Mouse (Mus musculus): ENCODE results near the gene Tarsl2.

Tarsl2 gene

DNA sequence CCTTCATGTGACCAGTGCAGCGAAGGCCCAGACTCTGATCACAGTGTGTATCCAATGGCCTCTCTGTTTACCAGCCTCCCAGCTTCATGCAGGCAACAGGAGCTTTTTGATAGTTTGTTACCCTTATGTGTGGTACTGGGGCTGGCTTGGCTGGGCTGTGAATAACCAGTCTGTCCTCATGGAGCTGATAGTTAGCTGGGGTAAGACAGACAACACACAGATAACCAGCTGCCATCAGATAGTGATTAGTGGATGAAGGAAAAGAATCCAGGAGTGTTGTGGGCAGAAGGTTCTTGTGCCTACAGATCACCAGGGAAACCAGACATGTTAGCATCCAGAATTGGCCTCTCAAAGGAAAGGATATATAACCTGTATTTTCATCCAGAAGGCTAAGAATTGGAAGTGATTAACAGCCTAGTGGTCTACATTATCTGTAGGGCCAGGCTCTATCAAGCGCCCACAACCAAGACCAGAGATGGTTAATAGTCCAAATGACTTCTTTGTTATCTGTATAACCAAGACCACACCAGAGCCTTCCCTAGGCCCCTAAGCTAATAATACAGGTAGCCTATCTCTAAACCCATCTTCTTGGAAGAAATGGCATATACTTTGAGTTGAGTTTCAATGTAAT lies 12.9 kb downstream of the Tarsl2 start:
- DNase-seq (ENCODE audit: low spot score) = no peak

- no peak for DNase-seq (ENCODE audit: low spot score)
These were observed 18.6 kb downstream of the Tarsl2 start for GRCm38 (mm10) chr7:65663225-65663790.

- no peak for DNase-seq (ENCODE audit: low spot score)
These were observed 19.2 kb downstream of the Tarsl2 start for GRCm38 (mm10) chr7:65663886-65664285.

GRCm38 (mm10) chr7:65667491-65667890 lies 22.8 kb downstream of the Tarsl2 start:
- DNase-seq (ENCODE audit: low spot score) = no peak

DNA sequence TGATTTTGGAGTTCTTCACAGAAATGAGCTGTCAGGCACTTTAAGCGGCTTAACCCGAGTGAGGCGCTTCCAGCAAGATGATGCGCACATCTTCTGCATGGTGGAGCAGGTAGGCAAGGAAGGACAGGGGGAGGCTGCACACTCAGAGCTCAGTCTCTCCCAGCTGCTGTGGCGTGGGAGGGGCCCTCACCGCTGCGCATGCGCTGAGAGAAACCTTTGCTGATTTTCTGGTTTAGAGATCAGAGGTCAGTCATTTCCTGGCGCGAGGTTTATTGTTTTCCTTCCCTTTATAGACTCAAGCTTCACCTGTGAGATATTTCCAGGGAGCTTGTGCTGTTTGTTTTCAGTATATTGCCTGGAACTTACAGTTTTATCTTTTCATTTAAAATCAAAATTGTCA lies 33.4 kb downstream of the Tarsl2 start:
- no peak for DNase-seq (ENCODE audit: low spot score)

DNA sequence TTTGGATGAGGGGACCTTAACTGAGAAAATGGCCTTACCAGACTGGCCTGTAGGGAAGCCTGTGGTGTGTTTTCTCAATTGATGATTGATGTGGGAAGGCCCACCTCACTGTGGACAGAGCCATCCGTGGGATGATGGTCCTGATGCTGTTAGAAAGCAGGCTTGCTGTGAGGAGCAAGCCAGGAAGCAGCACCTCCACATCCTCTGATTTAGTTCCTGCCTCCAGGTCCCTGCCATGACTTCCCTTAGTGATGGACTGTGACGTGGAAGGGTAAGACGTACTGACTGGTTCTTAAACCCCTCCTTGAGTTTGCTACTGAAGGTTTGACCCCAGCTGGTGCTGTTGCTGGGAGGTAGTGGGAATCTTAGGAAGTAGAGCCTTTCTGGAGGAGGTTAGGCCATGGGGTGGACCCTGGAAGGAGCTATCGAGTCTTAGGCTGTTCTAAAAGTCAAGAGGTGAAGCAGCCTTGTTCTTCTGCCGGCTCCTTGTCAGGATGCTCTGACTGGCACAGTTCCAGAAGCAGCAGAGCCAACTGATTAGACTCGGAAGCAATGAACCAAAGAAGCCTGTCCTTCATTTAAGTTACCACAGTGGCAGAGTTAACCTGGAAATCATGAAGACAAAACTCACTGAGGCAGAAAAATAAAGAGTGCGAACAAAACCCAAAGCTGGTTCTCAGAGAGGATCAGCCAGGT lies 34.4 kb downstream of the Tarsl2 start:
- DNase-seq (ENCODE audit: low spot score) = no peak

DNA sequence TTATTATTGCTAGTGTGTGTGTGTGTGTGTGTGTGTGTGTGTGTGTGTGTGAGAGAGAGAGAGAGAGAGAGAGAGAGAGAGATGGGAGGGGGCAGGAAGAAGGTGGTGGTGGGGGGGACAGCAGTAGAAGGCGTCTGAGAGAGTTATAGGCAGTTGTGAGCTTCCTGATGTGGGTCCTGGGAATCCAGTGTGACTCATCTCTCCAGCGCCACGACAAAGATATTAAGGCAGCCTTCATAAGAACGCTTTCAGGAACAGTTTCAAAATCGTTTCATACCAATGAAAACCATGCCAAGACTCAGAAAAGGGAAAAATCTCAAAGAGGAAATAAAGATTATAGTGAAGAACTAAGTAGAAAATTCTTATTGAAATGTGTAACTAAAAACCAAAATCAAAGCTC lies 36.5 kb downstream of the Tarsl2 start:
- no peak for DNase-seq (ENCODE audit: low spot score)

- no peak for DNase-seq (ENCODE audit: low spot score)
These were observed 39.6 kb downstream of the Tarsl2 start for GRCm38 (mm10) chr7:65684256-65684835.

GRCm38 (mm10) chr7:65686664-65687063 lies 42.0 kb downstream of the Tarsl2 start:
- DNase-seq (ENCODE audit: low spot score) = no peak

DNA sequence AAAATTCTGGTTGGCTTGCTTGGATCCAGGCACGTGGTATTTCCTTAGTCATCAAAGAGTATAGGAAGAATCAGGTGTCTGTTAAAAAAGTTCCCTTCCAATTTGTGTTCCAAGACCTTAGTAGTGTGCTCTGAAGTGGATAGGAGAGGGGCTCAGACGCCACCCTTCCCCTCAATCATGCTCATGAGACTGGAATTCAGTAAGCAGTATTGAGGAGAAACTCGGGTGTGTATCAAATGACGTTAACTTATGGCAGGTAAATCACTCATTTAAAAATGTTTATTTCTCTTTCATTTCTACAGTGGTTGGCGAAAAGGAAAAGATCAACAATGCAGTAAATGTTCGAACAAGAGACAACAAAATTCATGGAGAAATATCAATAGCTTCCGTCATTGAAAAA lies 46.2 kb downstream of the Tarsl2 start, which contains the start of gene Tm2d3:
Gene Tm2d3, plus strand, starts transcription at position 301 of the 400 bp plus-strand sequence.
- no peak for DNase-seq (ENCODE audit: low spot score)

- no peak for DNase-seq (ENCODE audit: low spot score)
These were observed 47.4 kb downstream of the Tarsl2 start for GRCm38 (mm10) chr7:65691929-65692605.

GRCm38 (mm10) chr7:65692883-65693282 lies 48.2 kb downstream of the Tarsl2 start:
- no peak for DNase-seq (ENCODE audit: low spot score)

DNA sequence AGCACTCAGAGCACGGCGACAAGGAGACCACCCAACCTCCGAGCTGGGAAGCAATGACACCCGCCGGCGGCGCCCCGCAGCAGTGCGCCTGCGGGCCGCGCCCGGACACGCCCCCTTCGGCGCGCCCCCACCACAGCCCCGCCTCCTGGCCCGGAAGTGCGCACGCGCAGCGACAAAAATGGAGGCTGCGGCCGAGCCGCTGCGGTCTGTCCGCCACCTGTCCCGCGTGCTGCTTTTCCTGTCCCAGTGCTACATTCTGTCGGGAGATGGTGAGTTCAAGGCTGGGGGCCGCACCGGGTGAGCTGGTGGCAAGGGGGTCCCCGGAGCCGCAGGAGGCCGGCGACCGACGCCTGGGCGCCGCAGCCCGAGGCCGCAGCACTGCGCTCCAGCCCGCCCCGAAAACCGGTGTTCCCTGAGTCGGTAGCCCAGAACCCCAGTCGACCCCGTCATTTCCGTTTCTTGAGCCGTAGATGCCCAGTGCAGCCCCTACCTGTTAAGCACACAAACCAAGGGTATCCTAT lies 48.7 kb downstream of the Tarsl2 start:
- DNase-seq (ENCODE audit: low spot score) = peak; percentile 90

- peak; percentile 17 for DNase-seq (ENCODE audit: low spot score)
These were observed 51.8 kb downstream of the Tarsl2 start for GRCm38 (mm10) chr7:65696450-65696849.

DNA sequence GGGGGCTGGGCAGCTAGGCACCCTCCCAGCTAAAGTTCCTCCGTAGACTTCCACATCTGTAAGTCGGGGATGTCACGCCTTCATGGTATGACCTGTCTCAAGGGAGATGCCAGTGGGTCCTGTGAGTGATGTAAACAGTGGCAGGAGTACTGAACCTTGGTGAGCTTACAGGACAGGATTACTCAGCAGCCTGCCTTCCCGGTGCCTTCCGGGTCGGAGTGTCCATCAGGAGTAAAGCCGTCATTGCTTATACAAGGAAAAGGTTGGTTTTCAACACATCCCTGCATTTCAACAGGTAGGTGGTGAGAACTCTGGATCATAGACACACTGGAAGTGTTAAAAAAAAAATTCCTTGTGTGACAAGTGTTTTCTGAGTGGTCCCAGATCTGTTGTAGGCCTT lies 57.4 kb downstream of the Tarsl2 start:
- DNase-seq (ENCODE audit: low spot score) = no peak

GRCm38 (mm10) chr7:65704818-65705242 lies 60.1 kb downstream of the Tarsl2 start:
- DNase-seq (ENCODE audit: low spot score) = peak; percentile 51

DNA sequence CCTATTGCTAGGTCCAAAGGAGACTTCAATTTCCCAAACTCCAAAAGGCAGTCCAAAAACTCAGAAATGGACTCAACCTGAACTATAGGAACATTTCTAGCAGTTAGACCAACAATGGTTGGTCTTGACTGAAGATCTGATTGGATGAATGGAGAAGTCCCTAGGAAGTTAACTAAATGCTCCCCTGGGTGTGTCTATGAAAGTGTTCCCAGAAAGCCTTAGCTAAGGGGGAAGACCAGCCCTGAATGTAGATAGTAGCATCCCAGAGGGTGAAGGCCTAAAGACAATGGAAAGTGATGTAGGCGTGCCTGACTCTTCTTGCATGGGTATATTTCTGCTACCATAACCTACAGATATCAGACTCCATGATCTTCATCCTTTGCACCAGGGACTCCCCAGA lies 63.8 kb downstream of the Tarsl2 start:
- no peak for DNase-seq (ENCODE audit: low spot score)

GRCm38 (mm10) chr7:65710301-65710700 lies 65.6 kb downstream of the Tarsl2 start:
- no peak for DNase-seq (ENCODE audit: low spot score)

DNA sequence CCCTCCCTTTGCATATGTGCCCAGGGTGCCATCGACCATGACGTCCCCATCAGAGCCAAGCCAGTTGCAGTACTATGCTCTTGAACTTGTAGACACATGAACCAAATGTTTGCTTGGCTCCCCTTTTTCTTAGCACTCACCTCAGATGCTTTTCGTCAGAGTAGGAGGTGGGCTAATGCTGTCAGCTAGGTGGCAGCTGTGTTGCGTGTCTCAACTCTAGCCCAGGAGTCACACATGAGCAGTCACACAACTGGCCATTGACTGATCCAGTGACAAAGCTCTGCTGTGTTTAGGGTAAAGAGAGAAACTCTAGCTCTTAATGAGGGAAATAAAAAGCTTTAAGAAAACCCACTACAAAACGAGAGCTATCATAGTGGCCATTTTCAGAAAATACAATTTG lies 69.1 kb downstream of the Tarsl2 start:
- DNase-seq (ENCODE audit: low spot score) = no peak

DNA sequence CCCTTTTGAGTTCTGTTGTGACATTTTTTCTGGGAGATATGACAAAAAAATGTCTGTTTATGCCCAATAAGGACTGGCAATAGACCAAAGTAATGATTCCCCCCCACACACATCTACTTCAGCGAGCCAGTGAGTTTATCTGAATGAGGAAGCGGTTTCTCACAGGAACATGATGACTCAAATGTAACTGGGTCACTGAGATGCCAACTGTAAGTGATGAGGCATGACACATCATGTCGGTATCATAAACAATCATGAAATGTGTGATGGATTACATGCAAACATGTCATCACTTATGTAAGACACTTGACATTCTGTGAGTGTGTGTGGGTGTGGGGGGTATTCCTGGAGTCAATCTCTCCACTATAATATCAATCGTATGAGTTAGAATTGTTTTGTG lies 69.6 kb downstream of the Tarsl2 start:
- no peak for DNase-seq (ENCODE audit: low spot score)

DNA sequence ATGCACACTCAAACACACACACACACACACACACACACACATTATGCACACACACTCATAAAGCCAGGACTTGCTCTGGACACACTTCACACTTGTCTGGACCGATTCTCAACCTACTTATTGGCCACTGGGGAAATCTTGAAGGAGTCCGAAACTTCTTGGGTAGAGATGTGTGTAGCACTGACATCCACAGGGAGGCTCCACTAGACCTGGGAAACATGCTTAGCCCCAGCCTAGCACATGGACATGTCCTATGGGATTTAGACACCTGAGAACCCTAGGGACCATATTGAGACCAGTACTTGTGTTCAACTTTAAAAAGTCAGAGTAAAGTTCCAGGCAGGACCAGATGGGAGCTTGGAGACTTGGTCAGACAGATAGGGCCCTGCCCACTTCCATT lies 89.3 kb downstream of the Tarsl2 start:
- DNase-seq (ENCODE audit: low spot score) = no peak

GRCm38 (mm10) chr7:65735261-65735660 lies 90.6 kb downstream of the Tarsl2 start:
- no peak for DNase-seq (ENCODE audit: low spot score)
